Mouse (Mus musculus): ENCODE measurements around the gene Axl. TPM values are rescaled to one million over a fixed set of nuclear protein-coding genes. Genes with fewer than 3 reads are reported as not detected.

Axl gene
- total RNA-seq, 1 experiment = 56.5 TPM

GRCm38 (mm10) chr7:25786974-25787373, 1.5 kb downstream of the Axl start:
- Histone ChIP-seq H3K36me3 (ENCODE audit: control insufficient read depth, insufficient read depth, low read length, poor library complexity, severe bottlenecking) (no peaks in the 10 kb centered on the region), H3K9ac (ENCODE audit: insufficient read depth, low read depth, low read length, poor library complexity, severe bottlenecking) (no peak overlapping the region), H3K9me3 (ENCODE audit: control insufficient read depth, insufficient read depth, low read depth, low read length) (no peaks in the 10 kb centered on the region), H3K4me1 (ENCODE audit: control insufficient read depth in 2 of 2, insufficient read depth in 2 of 2, low read length in 2 of 2, poor library complexity in 1 of 2) (peaks cover 0 to 4% of the 10 kb centered on the region in 2 experiments; a peak in 1 of 4 replicates), H3K27ac (ENCODE audit: insufficient read depth, low read depth, low read length, poor library complexity, severe bottlenecking) (no peak overlapping the region), H3K4me3 (ENCODE audit: insufficient read depth in 1 of 2, low read depth in 1 of 2, low read length in 2 of 2, poor library complexity in 1 of 2, severe bottlenecking in 1 of 2) (no peak overlapping the region)
- DNase-seq (ENCODE audit: low read depth, low spot score) = no peak
- TF ChIP-seq MAFK (IDR thresholded peaks at IDR 0.05; ENCODE audit: insufficient read depth, low read depth, low read length) (no peak), CHD2 (IDR thresholded peaks at IDR 0.05; ENCODE audit: low read depth, low read length) (no peak), HCFC1 (IDR thresholded peaks at IDR 0.05; ENCODE audit: borderline replicate concordance, insufficient read depth, low read length) (no peak), ZC3H11A (IDR thresholded peaks at IDR 0.05; ENCODE audit: borderline replicate concordance, low read depth, low read length) (no peak), ZNF384 (IDR thresholded peaks at IDR 0.05; ENCODE audit: low read depth, low read length) (no peak)
- in situ Hi-C loops (cut with MboI; ENCODE audit: low sequenced_read_pairs in 2 of 2, unreplicated experiment in 2 of 2) = no loop called here

- H3K4me3 ChIP-seq (ENCODE audit: insufficient read depth in 1 of 2, low read depth in 1 of 2, low read length in 2 of 2, poor library complexity in 1 of 2, severe bottlenecking in 1 of 2) = no peak overlapping the region
- H3K36me3 ChIP-seq (ENCODE audit: control insufficient read depth, insufficient read depth, low read length, poor library complexity, severe bottlenecking) = no peaks in the 10 kb centered on the region
- H3K9me3 ChIP-seq (ENCODE audit: control insufficient read depth, insufficient read depth, low read depth, low read length) = no peaks in the 10 kb centered on the region
- H3K4me1 ChIP-seq (ENCODE audit: control insufficient read depth in 2 of 2, insufficient read depth in 2 of 2, low read length in 2 of 2, poor library complexity in 1 of 2) = peaks cover 0 to 4% of the 10 kb centered on the region in 2 experiments; a peak in 1 of 4 replicates
- H3K27ac ChIP-seq (ENCODE audit: insufficient read depth, low read depth, low read length, poor library complexity, severe bottlenecking) = no peak overlapping the region
- no peak overlapping the region for H3K9ac ChIP-seq (ENCODE audit: insufficient read depth, low read depth, low read length, poor library complexity, severe bottlenecking)
- TF ChIP-seq CHD2 (IDR thresholded peaks at IDR 0.05; ENCODE audit: low read depth, low read length) (no peak), MAFK (IDR thresholded peaks at IDR 0.05; ENCODE audit: insufficient read depth, low read depth, low read length) (no peak), ZC3H11A (IDR thresholded peaks at IDR 0.05; ENCODE audit: borderline replicate concordance, low read depth, low read length) (no peak), HCFC1 (IDR thresholded peaks at IDR 0.05; ENCODE audit: borderline replicate concordance, insufficient read depth, low read length) (no peak), ZNF384 (IDR thresholded peaks at IDR 0.05; ENCODE audit: low read depth, low read length) (no peak)
- in situ Hi-C loops (cut with MboI; ENCODE audit: low sequenced_read_pairs in 2 of 2, unreplicated experiment in 2 of 2) = no loop called here
- DNase-seq (ENCODE audit: low read depth, low spot score) = no peak
Measured at GRCm38 (mm10) chr7:25785752-25786151, 2.8 kb downstream of the Axl start.

- Histone ChIP-seq H3K4me1 (ENCODE audit: control insufficient read depth in 2 of 2, insufficient read depth in 2 of 2, low read length in 2 of 2, poor library complexity in 1 of 2) (peaks cover 0 to 4% of the 10 kb centered on the region in 2 experiments; a peak in 1 of 4 replicates), H3K9ac (ENCODE audit: insufficient read depth, low read depth, low read length, poor library complexity, severe bottlenecking) (no peak overlapping the region), H3K4me3 (ENCODE audit: insufficient read depth in 1 of 2, low read depth in 1 of 2, low read length in 2 of 2, poor library complexity in 1 of 2, severe bottlenecking in 1 of 2) (no peak overlapping the region), H3K27ac (ENCODE audit: insufficient read depth, low read depth, low read length, poor library complexity, severe bottlenecking) (no peak overlapping the region), H3K9me3 (ENCODE audit: control insufficient read depth, insufficient read depth, low read depth, low read length) (no peaks in the 10 kb centered on the region), H3K36me3 (ENCODE audit: control insufficient read depth, insufficient read depth, low read length, poor library complexity, severe bottlenecking) (no peaks in the 10 kb centered on the region)
- no peak for DNase-seq (ENCODE audit: low read depth, low spot score)
- TF ChIP-seq ZC3H11A (IDR thresholded peaks at IDR 0.05; ENCODE audit: borderline replicate concordance, low read depth, low read length) (no peak), HCFC1 (IDR thresholded peaks at IDR 0.05; ENCODE audit: borderline replicate concordance, insufficient read depth, low read length) (no peak), ZNF384 (IDR thresholded peaks at IDR 0.05; ENCODE audit: low read depth, low read length) (no peak), MAFK (IDR thresholded peaks at IDR 0.05; ENCODE audit: insufficient read depth, low read depth, low read length) (no peak), CHD2 (IDR thresholded peaks at IDR 0.05; ENCODE audit: low read depth, low read length) (no peak)
- in situ Hi-C loops (cut with MboI; ENCODE audit: low sequenced_read_pairs in 2 of 2, unreplicated experiment in 2 of 2) = no loop called here
Measured at GRCm38 (mm10) chr7:25784808-25785207, 3.7 kb downstream of the Axl start.

GRCm38 (mm10) chr7:25783746-25784145, 4.8 kb downstream of the Axl start:
- TF ChIP-seq ZC3H11A (IDR thresholded peaks at IDR 0.05; ENCODE audit: borderline replicate concordance, low read depth, low read length) (no peak), MAFK (IDR thresholded peaks at IDR 0.05; ENCODE audit: insufficient read depth, low read depth, low read length) (no peak), ZNF384 (IDR thresholded peaks at IDR 0.05; ENCODE audit: low read depth, low read length) (no peak), HCFC1 (IDR thresholded peaks at IDR 0.05; ENCODE audit: borderline replicate concordance, insufficient read depth, low read length) (no peak), CHD2 (IDR thresholded peaks at IDR 0.05; ENCODE audit: low read depth, low read length) (no peak)
- H3K4me1 ChIP-seq (ENCODE audit: control insufficient read depth in 2 of 2, insufficient read depth in 2 of 2, low read length in 2 of 2, poor library complexity in 1 of 2) = peaks cover 3 to 10% of the 10 kb centered on the region in 2 experiments; a peak in 3 of 4 replicates
- no peaks in the 10 kb centered on the region for H3K9me3 ChIP-seq (ENCODE audit: control insufficient read depth, insufficient read depth, low read depth, low read length)
- H3K9ac ChIP-seq (ENCODE audit: insufficient read depth, low read depth, low read length, poor library complexity, severe bottlenecking) = no peak overlapping the region
- H3K36me3 ChIP-seq (ENCODE audit: control insufficient read depth, insufficient read depth, low read length, poor library complexity, severe bottlenecking) = no peaks in the 10 kb centered on the region
- no peak for DNase-seq (ENCODE audit: low read depth, low spot score)
- in situ Hi-C loops (cut with MboI; ENCODE audit: low sequenced_read_pairs in 2 of 2, unreplicated experiment in 2 of 2) = no loop called here
- H3K4me3 ChIP-seq (ENCODE audit: insufficient read depth in 1 of 2, low read depth in 1 of 2, low read length in 2 of 2, poor library complexity in 1 of 2, severe bottlenecking in 1 of 2) = no peak overlapping the region
- H3K27ac ChIP-seq (ENCODE audit: insufficient read depth, low read depth, low read length, poor library complexity, severe bottlenecking) = no peak overlapping the region

GRCm38 (mm10) chr7:25782744-25783143, 5.8 kb downstream of the Axl start:
- no peaks in the 10 kb centered on the region for H3K9me3 ChIP-seq (ENCODE audit: control insufficient read depth, insufficient read depth, low read depth, low read length)
- in situ Hi-C loops (cut with MboI; ENCODE audit: low sequenced_read_pairs in 2 of 2, unreplicated experiment in 2 of 2) = no loop called here
- no peak overlapping the region for H3K27ac ChIP-seq (ENCODE audit: insufficient read depth, low read depth, low read length, poor library complexity, severe bottlenecking)
- peaks cover 3 to 10% of the 10 kb centered on the region in 2 experiments; a peak in 3 of 4 replicates for H3K4me1 ChIP-seq (ENCODE audit: control insufficient read depth in 2 of 2, insufficient read depth in 2 of 2, low read length in 2 of 2, poor library complexity in 1 of 2)
- no peak overlapping the region for H3K9ac ChIP-seq (ENCODE audit: insufficient read depth, low read depth, low read length, poor library complexity, severe bottlenecking)
- no peak overlapping the region for H3K4me3 ChIP-seq (ENCODE audit: insufficient read depth in 1 of 2, low read depth in 1 of 2, low read length in 2 of 2, poor library complexity in 1 of 2, severe bottlenecking in 1 of 2)
- DNase-seq (ENCODE audit: low read depth, low spot score) = no peak
- TF ChIP-seq ZC3H11A (IDR thresholded peaks at IDR 0.05; ENCODE audit: borderline replicate concordance, low read depth, low read length) = no peak
- TF ChIP-seq MAFK (IDR thresholded peaks at IDR 0.05; ENCODE audit: insufficient read depth, low read depth, low read length) = no peak
- no peak for TF ChIP-seq HCFC1 (IDR thresholded peaks at IDR 0.05; ENCODE audit: borderline replicate concordance, insufficient read depth, low read length)
- TF ChIP-seq CHD2 (IDR thresholded peaks at IDR 0.05; ENCODE audit: low read depth, low read length) = no peak
- no peak for TF ChIP-seq ZNF384 (IDR thresholded peaks at IDR 0.05; ENCODE audit: low read depth, low read length)
- H3K36me3 ChIP-seq (ENCODE audit: control insufficient read depth, insufficient read depth, low read length, poor library complexity, severe bottlenecking) = no peaks in the 10 kb centered on the region
